Mouse (Mus musculus): ENCODE data around the gene Serpina3b. TPM values are rescaled to one million over a fixed set of nuclear protein-coding genes. Genes with fewer than 3 reads are reported as not detected.

Serpina3b gene
- polyA plus RNA-seq, 1 experiment from 2014 or later, result not detected

DNA sequence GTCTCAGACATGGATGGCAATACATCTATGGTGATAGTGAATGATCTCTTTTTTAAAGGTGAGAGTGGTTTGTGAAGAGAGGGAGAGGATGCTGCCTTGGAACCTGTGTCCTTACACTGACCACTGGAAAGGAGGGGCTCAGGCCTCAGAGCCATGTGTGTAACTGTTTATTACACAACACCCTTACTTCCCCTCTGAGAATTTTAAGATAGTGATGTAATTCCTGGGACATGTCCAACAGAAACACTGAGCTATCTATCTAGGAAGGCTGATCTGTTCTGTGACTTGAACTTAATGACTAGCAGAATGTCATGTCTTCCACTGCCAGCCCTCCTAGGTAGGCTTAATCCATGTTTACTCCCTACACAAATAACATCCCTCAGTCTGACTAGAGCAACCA lies 3.2 kb downstream of the Serpina3b start:
- no peaks in the 10 kb centered on the region for H3K27me3 ChIP-seq
- ATAC-seq (ENCODE audit: insufficient number of reproducible peaks, insufficient read depth, low FRiP score, low TSS enrichment, low read depth), result no peak
- H3K9me3 ChIP-seq, result no peaks in the 10 kb centered on the region
- H3K4me1 ChIP-seq (replicated peaks), result no peaks in the 10 kb centered on the region
- no peak overlapping the region for H3K27ac ChIP-seq
- no peaks in the 10 kb centered on the region for H3K36me3 ChIP-seq
- H3K4me3 ChIP-seq (replicated peaks), result no peak overlapping the region
- no peak overlapping the region for H3K9ac ChIP-seq (replicated peaks)
- no peak overlapping the region for H3K4me2 ChIP-seq

DNA sequence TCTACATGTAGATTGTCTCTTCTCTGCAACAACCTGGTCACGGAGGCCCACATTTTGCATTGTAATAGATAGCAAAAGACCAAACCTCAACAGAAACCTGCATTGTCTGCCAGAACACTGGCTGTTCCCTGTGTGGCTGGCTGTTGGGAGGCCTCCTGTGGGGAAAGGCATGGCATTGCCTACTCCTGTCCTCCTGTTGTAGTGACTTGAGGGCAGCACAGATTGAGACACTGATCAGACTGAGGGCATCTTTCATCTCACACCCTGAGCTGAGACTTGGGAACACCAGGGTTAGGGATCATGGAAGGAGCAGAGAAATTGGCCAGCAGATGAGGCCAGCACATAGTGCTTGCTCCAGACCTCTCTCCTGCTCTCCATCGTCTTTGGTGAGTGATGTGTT lies 10.4 kb downstream of the Serpina3b start:
- Histone ChIP-seq H3K4me2 (no peak overlapping the region), H3K27ac (no peak overlapping the region), H3K27me3 (no peaks in the 10 kb centered on the region), H3K9ac (replicated peaks) (no peak overlapping the region), H3K9me3 (no peaks in the 10 kb centered on the region), H3K4me3 (replicated peaks) (no peak overlapping the region), H3K36me3 (no peaks in the 10 kb centered on the region), H3K4me1 (replicated peaks) (no peaks in the 10 kb centered on the region)
- WGBS, result 82% methylated on average over 2 of the region's 2 CpGs
- no peak for ATAC-seq (ENCODE audit: insufficient number of reproducible peaks, insufficient read depth, low FRiP score, low TSS enrichment, low read depth)

DNA sequence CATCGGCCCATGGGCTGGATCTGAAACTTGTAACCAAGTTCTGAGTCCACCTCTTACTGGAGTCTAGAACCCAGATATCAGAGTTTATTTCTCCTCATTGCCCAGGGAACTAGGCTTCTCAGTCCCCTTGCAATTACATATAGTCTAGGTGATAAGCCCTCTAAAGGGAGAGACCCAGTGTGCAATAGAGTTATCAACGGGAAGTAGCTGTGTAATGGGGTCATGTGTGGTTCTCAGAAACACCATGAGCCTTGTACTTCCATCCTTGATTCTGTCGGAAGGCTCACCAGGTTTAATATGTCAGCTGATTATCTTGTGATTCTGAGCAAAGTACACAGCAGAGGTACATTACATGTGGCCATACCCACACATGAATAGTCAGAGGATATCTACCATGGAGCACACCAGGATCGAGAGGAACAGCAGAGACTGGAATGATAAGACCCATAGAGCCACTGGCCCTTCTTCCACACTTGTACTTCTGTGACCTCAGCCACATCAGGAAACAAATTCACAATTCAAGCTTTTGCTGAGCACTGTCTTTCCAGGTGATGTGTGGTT lies 12.8 kb downstream of the Serpina3b start:
- Histone ChIP-seq H3K27ac (no peak overlapping the region), H3K36me3 (no peaks in the 10 kb centered on the region), H3K4me2 (no peak overlapping the region), H3K9ac (replicated peaks) (no peak overlapping the region), H3K4me3 (replicated peaks) (no peak overlapping the region), H3K4me1 (replicated peaks) (no peaks in the 10 kb centered on the region), H3K27me3 (no peaks in the 10 kb centered on the region), H3K9me3 (no peaks in the 10 kb centered on the region)
- 89% methylated on average over 4 of the region's 4 CpGs for WGBS
- ATAC-seq (ENCODE audit: insufficient number of reproducible peaks, insufficient read depth, low FRiP score, low TSS enrichment, low read depth), result no peak

GRCm38 (mm10) chr12:104141506-104141905 lies 13.7 kb downstream of the Serpina3b start:
- Histone ChIP-seq H3K27ac (no peak overlapping the region), H3K4me2 (no peak overlapping the region), H3K4me3 (replicated peaks) (no peak overlapping the region), H3K4me1 (replicated peaks) (no peaks in the 10 kb centered on the region), H3K36me3 (no peaks in the 10 kb centered on the region), H3K9me3 (no peaks in the 10 kb centered on the region), H3K27me3 (no peaks in the 10 kb centered on the region), H3K9ac (replicated peaks) (no peak overlapping the region)
- 73% methylated on average over 1 of the region's 1 CpGs for WGBS
- no peak for ATAC-seq (ENCODE audit: insufficient number of reproducible peaks, insufficient read depth, low FRiP score, low TSS enrichment, low read depth)

DNA sequence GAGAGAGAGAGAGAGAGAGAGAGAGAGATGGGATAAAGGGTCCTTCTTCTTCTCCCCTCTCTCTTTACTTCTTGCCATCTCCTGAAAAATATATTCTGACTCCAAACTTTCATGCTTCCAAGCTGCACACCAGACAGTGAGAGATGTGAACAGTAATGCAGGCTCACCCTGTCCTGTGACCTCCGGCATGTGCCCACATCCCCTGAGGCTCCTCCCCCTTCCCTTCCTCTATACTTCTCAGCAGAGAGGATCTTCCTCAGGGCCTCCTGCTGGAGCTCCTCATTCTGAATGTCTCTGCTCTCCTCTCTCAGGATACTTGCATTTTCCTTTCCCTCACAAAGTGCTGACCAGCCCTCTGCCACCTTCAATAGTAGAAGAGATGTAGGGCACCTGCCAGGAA lies 14.6 kb downstream of the Serpina3b start:
- H3K4me3 ChIP-seq (replicated peaks), result no peak overlapping the region
- no peak overlapping the region for H3K9ac ChIP-seq (replicated peaks)
- H3K27ac ChIP-seq, result no peak overlapping the region
- H3K4me1 ChIP-seq (replicated peaks), result no peaks in the 10 kb centered on the region
- H3K4me2 ChIP-seq, result no peak overlapping the region
- no peaks in the 10 kb centered on the region for H3K9me3 ChIP-seq
- no peaks in the 10 kb centered on the region for H3K36me3 ChIP-seq
- 59% methylated on average over 1 of the region's 1 CpGs for WGBS
- no peak for ATAC-seq (ENCODE audit: insufficient number of reproducible peaks, insufficient read depth, low FRiP score, low TSS enrichment, low read depth)
- H3K27me3 ChIP-seq, result no peaks in the 10 kb centered on the region

DNA sequence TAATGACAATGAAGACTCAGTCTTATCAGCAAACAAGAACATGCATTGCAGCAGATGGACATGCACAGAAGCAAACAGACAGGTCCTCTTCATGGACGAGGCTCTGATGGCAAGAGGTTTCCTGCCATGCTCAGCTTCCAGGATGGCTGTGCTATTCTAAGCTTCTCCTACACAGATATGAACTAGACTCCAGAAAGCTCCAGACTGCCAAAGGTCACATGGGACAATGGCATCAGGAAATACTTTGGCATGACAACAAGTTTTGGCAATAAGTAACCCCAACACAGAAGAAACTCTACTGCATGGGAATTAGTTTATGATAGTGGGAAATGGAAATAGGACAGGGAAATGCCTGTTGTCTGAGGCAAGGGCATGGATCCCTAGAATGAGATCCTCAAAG lies 15.5 kb downstream of the Serpina3b start:
- Histone ChIP-seq H3K36me3 (no peaks in the 10 kb centered on the region), H3K27me3 (no peaks in the 10 kb centered on the region), H3K4me3 (replicated peaks) (no peak overlapping the region), H3K9me3 (no peaks in the 10 kb centered on the region), H3K27ac (no peak overlapping the region), H3K4me2 (no peak overlapping the region), H3K4me1 (replicated peaks) (no peaks in the 10 kb centered on the region), H3K9ac (replicated peaks) (no peak overlapping the region)
- no peak for ATAC-seq (ENCODE audit: insufficient number of reproducible peaks, insufficient read depth, low FRiP score, low TSS enrichment, low read depth)
- 58% methylated on average over 1 of the region's 1 CpGs for WGBS

GRCm38 (mm10) chr12:104145571-104145970 lies 17.8 kb downstream of the Serpina3b start:
- ATAC-seq (ENCODE audit: insufficient number of reproducible peaks, insufficient read depth, low FRiP score, low TSS enrichment, low read depth), result no peak
- Histone ChIP-seq H3K27ac (no peak overlapping the region), H3K4me1 (replicated peaks) (no peaks in the 10 kb centered on the region), H3K36me3 (no peaks in the 10 kb centered on the region), H3K9me3 (no peaks in the 10 kb centered on the region), H3K9ac (replicated peaks) (no peak overlapping the region), H3K27me3 (no peaks in the 10 kb centered on the region), H3K4me2 (no peak overlapping the region), H3K4me3 (replicated peaks) (no peak overlapping the region)
- 84% methylated on average over 2 of the region's 2 CpGs for WGBS

DNA sequence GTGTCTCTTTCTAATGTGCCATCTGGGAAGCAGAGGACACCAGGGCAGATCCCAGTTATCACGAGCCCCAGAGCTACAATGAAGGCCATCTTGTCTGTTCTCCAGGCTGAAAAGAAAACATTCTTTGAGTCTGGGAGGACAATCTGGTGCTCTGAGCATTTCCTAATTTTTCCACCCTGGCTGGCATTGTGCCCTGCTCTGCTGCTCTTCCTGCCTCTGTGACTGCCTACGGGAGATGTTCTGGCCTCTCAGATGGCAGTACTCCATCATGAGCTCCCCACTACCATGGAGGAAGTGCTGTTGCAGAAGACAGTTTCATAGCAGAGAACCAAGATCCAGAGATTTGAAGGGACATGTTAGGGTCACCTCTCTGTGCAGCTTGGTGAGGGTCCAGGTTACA lies 24.2 kb downstream of the Serpina3b start:
- no peaks in the 10 kb centered on the region for H3K4me1 ChIP-seq (replicated peaks)
- H3K27ac ChIP-seq, result no peak overlapping the region
- no peak overlapping the region for H3K4me2 ChIP-seq
- H3K27me3 ChIP-seq, result no peaks in the 10 kb centered on the region
- H3K9me3 ChIP-seq, result no peaks in the 10 kb centered on the region
- WGBS, result 82% methylated on average over 2 of the region's 2 CpGs
- no peaks in the 10 kb centered on the region for H3K36me3 ChIP-seq
- no peak overlapping the region for H3K4me3 ChIP-seq (replicated peaks)
- no peak for ATAC-seq (ENCODE audit: insufficient number of reproducible peaks, insufficient read depth, low FRiP score, low TSS enrichment, low read depth)
- no peak overlapping the region for H3K9ac ChIP-seq (replicated peaks)

DNA sequence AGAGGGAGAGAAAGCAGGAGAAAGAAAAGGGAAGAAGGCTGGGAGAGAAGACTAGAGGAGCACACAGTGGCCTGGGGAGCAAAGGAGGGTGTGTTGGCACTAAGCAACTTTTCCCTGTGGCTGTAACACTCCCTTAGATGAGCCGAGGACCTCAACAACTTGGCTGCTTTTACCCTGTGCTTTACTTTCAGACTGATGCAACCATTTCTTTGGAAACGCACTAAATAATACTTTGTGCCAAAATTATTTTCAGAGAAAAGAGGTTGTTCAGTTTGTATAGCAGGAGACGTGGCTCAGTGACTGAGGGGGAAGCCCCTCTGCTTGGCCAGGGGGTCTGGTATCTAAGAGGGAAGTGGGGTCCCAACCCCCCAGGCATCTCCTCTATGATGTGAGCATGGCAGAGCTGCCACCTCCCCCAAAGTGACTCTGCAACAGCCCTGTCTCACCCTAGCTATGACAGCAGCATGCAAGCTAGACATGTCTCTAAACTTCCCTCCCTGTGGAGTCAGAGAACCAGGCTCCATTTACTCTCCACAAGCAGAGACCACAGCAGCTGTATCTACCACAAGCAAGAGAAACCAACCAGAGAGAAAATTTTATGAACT lies 25.3 kb downstream of the Serpina3b start:
- 77% methylated on average over 3 of the region's 3 CpGs for WGBS
- H3K36me3 ChIP-seq, result no peaks in the 10 kb centered on the region
- H3K4me2 ChIP-seq, result no peak overlapping the region
- no peaks in the 10 kb centered on the region for H3K9me3 ChIP-seq
- no peak overlapping the region for H3K27ac ChIP-seq
- no peak for ATAC-seq (ENCODE audit: insufficient number of reproducible peaks, insufficient read depth, low FRiP score, low TSS enrichment, low read depth)
- no peaks in the 10 kb centered on the region for H3K4me1 ChIP-seq (replicated peaks)
- no peak overlapping the region for H3K4me3 ChIP-seq (replicated peaks)
- no peak overlapping the region for H3K9ac ChIP-seq (replicated peaks)
- no peaks in the 10 kb centered on the region for H3K27me3 ChIP-seq

DNA sequence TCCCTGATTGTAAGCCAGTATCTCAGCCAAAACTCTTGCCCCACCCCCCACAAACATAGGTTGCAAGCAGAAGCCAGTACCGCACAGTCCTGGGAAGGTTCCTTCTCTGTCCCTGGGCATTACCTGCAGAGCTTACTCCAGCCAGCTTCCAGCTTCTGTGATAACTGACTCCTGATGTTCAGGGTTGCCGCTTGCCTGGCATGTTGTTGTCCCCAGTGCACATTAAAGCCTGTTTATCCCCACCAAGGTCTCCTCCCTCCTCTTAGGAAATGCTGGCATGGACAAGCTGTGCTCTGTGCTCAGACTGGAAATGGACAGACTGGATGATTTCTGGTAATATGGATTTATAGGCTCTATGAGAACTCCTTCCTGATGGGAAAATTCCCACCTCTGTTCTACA lies 25.9 kb downstream of the Serpina3b start, which contains the start of gene Serpina3c:
Gene Serpina3c (minus strand): TSS at position 215 of the 400 bp plus-strand sequence.
- Histone ChIP-seq H3K4me3 (replicated peaks) (no peak within 1 kb of the TSS), H3K9ac (replicated peaks) (no peak within 1 kb of the TSS), H3K4me1 (replicated peaks) (no peaks in the 10 kb centered on the region), H3K36me3 (no peaks in the 10 kb centered on the region), H3K4me2 (no peak within 1 kb of the TSS), H3K9me3 (no peaks in the 10 kb centered on the region), H3K27ac (no peak within 1 kb of the TSS), H3K27me3 (no peaks in the 10 kb centered on the region)
- ATAC-seq (ENCODE audit: insufficient number of reproducible peaks, insufficient read depth, low FRiP score, low TSS enrichment, low read depth), result no peak
- WGBS, result 85% methylated on average over 2 of the region's 2 CpGs

- Histone ChIP-seq H3K9ac (replicated peaks) (no peak overlapping the region), H3K9me3 (no peaks in the 10 kb centered on the region), H3K4me3 (replicated peaks) (no peak overlapping the region), H3K4me2 (no peak overlapping the region), H3K4me1 (replicated peaks) (no peaks in the 10 kb centered on the region), H3K27me3 (no peaks in the 10 kb centered on the region), H3K36me3 (no peaks in the 10 kb centered on the region), H3K27ac (no peak overlapping the region)
- ATAC-seq (ENCODE audit: insufficient number of reproducible peaks, insufficient read depth, low FRiP score, low TSS enrichment, low read depth), result no peak
- WGBS, result 61% methylated on average over 3 of the region's 3 CpGs
Observed at GRCm38 (mm10) chr12:104174747-104175146, 47.0 kb downstream of the Serpina3b start.

GRCm38 (mm10) chr12:104175636-104176035 lies 47.8 kb downstream of the Serpina3b start:
- 76% methylated on average over 3 of the region's 3 CpGs for WGBS
- H3K9ac ChIP-seq (replicated peaks), result no peak overlapping the region
- no peak for ATAC-seq (ENCODE audit: insufficient number of reproducible peaks, insufficient read depth, low FRiP score, low TSS enrichment, low read depth)

More at GRCm38 (mm10) chr12:104175636-104176035, 47.8 kb downstream of the Serpina3b start:
- H3K4me3 ChIP-seq (replicated peaks), result no peak overlapping the region
- no peaks in the 10 kb centered on the region for H3K9me3 ChIP-seq
- no peaks in the 10 kb centered on the region for H3K4me1 ChIP-seq (replicated peaks)
- no peak overlapping the region for H3K4me2 ChIP-seq
- H3K36me3 ChIP-seq, result no peaks in the 10 kb centered on the region
- H3K27ac ChIP-seq, result no peak overlapping the region
- H3K27me3 ChIP-seq, result no peaks in the 10 kb centered on the region

All from limb, embryonic 12.5 days (tissue).